Mouse (Mus musculus): Measurements from ENCODE around the gene Pkd2l1.

Gene Pkd2l1

DNA sequence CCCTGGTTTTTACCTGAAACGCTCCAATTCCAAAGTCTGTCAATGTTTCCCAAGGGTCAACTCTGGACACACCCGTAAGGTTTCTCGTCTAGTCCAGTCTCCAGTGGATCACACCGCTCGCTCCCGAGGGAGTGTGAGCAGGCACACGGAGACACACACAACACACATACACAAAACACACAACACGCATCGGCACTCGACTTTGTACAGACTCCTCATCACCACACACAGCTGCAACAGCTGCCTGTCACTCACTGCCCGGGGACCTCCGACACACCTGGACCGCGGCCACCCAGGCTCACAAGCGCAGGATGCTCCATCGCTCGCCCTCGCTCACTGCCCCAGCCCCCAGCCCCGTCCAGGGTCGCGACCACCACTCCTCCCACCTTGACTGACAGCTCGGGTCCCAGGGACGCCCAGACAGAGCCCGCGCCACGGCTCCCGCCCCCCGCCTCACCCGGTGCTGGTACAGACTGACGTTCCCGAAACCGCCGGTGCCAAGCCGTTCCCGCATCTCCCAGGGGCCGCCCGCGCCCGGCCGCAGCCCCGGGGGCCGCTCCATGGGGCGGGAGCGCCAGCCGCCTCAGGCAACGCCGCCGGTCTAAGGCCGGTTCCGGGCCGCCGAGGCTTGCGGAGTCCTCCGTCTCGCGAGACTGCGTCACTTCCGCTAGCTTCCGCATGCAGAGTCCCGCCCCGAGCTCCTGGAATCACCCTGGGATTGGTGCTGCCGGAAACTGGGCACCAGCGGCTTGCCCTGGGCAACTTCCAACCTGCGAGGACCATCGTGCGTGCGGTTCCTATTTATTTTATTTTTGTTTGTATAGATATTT, 85.2 kb downstream of the Pkd2l1 start, which contains the start of gene Chuk:
TSS of gene Chuk (minus strand) at position 650 of the 830 bp plus-strand sequence.
- DNase-seq (ENCODE audit: low spot score in 2 of 2): peak; percentile 89 to 92

DNA sequence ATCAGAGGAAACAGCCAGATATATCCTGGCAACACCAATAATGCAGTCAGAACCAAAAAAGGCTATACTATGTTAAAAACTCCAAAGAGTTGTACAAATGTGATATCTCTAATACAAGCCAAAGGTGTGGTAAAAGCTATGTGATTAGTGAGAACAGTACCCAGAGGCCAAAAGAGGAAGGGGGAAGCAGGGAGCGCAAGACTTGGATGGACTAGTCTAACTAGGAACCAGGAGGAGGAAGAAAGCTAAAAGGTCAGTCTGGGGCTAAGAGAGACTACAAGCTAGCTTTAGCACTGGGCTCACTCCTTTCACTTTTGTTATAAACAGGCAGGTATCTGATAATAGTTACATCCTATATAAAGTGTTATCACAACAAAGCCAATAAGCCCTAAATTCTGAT, 87.8 kb downstream of the Pkd2l1 start:
- DNase-seq (ENCODE audit: low spot score in 2 of 2): no peak

GRCm38 (mm10) chr19:44103001-44103400, 89.2 kb downstream of the Pkd2l1 start:
- no peak for DNase-seq (ENCODE audit: low spot score in 2 of 2)

DNA sequence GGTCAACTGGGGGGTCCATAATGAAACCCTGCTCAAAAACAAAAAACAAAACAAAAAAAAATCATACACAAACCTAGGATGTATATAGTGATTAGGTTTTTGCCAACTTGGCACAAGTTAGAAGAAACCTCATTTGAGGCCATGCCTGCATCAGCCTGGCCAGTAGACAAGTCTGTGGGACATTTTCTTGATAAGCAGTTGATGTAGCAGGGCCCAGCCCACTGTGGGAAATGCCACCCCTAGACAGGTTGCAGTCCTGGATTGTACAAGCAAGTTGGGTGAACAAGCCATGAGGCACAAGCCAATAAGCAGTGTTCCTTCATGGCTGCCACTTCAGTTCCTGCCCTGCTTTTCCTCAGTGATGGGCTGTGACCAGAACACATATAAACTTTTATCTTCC, 91.4 kb downstream of the Pkd2l1 start:
- no peak for DNase-seq (ENCODE audit: low spot score in 2 of 2)

All from frontal cortex, postnatal 25 days (tissue).